Mouse (Mus musculus) kidney, adult 10 weeks (tissue): Measurements from ENCODE around the gene Lcat. TPM values are rescaled to one million over a fixed set of nuclear protein-coding genes. Genes with fewer than 3 reads are reported as not detected.

Experiments
- polyA plus RNA-seq: library from polyadenylated mRNA; stranded (reverse); fragments of 350-450 nt; fragmentation: Illumina TruSeq; extraction: RNeasy Lipid Tissue Mini Kit (QIAGEN cat#74804); gene quantifications from one replicate; pipeline ENCODE4 v1.2.3, GENCODE M21; 2014; ENCODE audit warnings: low read depth, low replicate concordance

Gene Lcat
- polyA plus RNA-seq: not detected

DNA sequence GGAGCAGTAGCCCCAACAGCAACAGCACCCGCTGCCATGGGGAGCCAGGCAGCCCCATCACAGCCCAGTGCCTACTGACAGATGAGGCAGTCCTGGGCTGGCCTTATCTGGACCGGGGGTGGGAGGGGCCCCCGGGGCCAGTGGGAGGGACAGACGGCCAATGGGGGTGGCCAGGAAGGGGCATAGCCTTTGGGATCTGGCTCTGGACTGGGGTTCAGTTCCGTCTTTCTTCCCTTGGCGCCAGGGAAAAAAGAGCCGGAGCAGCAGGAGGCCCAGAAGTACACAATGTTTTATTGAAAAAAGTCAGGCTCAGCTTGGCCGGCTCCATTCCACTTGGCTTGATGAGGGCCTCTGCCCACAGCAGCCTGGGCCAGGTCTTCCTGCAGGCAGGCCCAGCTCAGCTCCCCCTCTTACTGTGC lies at the start of gene Lcat:
Lcat (minus strand) TSS at position 62 of the 419 bp plus-strand sequence.

DNA sequence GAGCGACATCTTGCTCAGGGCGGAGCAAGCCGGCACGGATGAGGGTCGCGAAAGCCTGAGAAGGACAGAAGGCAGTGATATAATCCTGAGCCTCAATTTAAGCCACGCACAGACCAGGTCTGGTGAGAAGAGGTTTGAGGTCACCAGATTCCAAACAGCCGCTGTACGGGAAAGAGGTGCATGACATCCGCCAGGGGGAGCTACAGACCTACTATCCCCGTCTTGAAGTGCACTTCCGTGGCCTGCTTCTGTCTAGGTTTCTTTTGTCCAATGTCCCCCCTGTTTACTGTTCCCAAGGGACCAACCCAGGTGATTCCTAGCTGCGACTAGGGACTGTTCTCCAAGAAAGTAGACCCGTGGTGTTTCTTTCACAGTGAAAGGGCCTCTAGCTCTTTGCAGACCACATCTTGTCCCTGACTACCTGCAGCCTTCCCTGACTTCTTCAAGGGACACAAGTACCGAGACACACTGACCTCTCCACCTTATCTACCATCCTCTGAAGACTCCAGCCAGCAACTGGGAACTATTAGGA lies 47.7 kb upstream of the Lcat start, which contains the start of gene Dus2:
Dus2 (plus strand) TSS at position 482 of the 532 bp plus-strand sequence.

DNA sequence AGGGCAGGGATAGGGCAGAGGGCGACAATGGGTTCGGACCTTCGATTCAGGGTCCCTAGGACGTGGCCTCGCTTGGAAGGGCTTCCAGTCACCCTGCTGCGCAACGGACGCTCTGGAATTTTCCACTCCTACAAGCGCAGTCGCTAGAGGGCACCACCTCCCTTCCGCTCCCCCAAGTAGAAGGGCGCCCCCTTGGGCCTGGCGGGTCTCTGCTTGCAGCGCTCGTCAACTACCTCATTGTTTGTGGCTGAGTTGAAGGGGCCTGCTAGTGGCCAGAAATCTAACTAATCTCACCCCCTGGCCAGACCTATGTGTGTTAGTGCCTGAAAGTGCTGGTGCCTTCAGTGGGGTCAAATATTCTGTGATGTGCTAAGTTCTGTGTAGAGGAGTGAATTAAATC lies 36.1 kb upstream of the Lcat start, which contains the start of gene Dpep3:
Dpep3 (minus strand) TSS at position 105 of the 400 bp plus-strand sequence.

DNA sequence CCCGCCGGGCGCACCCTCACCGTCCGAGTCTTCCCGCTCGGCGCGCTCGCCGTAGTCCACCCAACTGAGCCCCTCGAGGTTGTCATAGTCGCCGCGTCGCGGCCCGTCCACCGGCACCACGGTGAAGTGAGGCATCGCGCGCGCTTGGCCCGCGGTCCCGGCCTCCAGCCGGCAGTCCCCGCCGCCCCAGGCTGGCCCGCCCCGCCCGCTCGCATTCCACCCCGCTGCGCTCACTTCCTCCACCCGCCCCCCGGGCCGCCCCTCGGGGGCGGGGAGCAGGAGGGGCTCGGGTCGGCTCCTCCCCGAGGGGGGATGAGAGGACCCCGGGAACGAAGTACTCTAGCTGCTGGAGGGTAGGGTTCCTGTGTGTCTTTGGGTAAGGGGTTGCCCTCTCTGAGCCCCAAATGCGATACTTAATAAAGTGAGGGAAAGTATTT lies 22.7 kb upstream of the Lcat start, which contains the start of gene Slc12a4:
Slc12a4 (minus strand) TSS at position 193 of the 437 bp plus-strand sequence.

DNA sequence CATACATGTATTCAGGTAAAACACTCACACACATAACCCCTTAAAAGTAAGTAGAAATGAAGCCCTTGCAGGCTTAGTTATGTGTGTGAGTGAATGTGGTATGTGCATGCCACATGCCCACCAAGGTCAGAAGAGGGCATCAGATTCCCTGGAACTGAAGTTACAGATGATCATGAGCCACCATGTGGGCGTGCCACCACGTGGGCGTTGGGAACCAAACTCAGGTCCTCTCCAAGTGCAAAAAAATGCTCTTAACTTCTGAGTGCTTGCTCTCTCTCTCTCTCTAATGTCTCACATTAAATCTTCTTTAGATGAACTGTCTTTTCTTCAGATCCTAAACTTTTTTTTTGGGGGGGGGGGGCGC lies 4.9 kb downstream of the Lcat start, which contains the start of gene Psmb10:
Psmb10 (minus strand) TSS at position 139 of the 364 bp plus-strand sequence.

DNA sequence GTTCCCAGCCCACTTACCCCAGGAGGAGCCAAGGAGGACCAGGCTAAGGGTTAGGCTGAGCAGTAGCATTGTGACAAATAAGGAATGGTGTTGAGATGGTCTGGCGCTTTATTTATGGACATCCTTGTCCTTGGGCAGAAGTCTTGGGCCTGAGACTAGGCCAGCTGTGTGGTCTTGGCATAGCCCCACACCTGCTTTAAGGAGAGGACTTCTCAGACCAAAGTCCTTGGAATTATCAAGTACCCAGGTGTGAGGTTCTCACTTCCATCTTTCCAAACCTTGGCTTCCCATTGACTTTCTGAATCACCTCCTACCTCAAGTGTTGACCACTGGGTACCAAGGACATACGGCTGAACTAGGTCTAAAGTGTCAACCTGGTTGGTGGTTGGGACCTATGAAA lies 9.4 kb downstream of the Lcat start, which contains the start of gene Ctrl:
Ctrl (minus strand) TSS at position 101 of the 400 bp plus-strand sequence.

DNA sequence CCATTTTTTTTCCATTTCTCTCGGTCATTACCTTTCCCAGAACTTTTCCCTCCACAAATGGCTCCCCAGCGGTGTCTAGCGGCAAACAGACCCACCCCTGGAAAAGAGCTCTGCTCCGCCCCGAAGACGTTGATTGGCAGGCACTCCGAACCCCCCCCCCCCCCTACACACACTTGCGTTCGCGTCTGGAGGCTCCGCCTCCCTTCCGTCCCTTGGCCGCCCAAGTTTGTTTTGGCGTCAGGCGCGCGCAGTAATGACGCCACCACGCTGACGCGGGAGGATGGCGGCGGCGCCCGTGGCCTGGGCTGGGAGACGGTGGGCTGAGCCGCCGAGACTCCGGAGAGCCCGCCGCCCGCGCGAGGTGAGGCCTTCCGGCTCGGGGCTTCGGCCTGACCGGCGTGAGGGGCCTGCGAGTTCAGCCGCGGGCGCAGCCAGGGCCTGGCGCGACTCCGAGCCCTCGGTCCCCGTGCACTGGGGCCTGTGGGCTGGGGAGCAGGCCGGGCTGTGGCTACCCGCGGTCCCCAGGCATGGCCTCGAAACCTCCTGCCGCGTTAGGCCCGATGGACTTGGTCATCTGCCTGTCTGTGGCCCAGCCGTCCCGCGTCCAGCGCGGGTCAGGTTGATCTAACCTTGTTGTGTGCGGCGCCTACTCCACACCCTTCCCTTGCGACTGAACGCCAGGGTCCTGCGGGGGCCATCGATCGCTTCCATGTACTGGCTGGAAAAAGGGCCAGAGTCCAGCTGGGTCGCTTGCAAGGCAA lies 42.8 kb downstream of the Lcat start, which contains the start of gene Pskh1:
Pskh1 (plus strand) TSS at position 262 of the 761 bp plus-strand sequence.

DNA sequence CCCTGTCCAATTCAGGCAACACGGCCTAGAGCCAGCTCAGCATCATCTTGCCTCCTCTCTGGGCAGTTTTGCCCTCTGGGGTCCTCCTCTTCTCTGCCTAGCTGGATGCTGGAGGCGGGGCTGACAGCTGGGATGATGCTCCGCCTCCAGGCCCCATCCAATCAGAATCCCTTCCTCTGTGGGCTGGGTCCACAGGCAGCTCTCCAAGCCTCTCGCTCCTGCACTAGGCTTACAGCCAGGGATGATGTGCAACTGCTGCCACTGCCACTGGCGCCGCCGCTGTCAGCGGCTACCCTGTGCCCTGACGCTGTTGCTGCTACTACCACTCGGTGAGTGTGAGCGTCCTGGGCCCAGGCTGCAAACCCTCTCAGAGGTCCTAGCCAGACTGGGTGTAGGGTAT lies 49.8 kb downstream of the Lcat start, which contains the start of gene Nrn1l:
Nrn1l (plus strand) TSS at position 229 of the 400 bp plus-strand sequence.

Other genes starting within 250 kb of the Lcat start
- gene Acd, start 242.3 kb downstream of the Lcat start, polyA plus RNA-seq: 1.1 TPM
- gene Pard6a, start 242.2 kb downstream of the Lcat start, polyA plus RNA-seq: not detected
- gene 4933405L10Rik, start 235.7 kb downstream of the Lcat start, polyA plus RNA-seq: not detected
- gene Enkd1, start 235.2 kb downstream of the Lcat start, polyA plus RNA-seq: not detected
- gene Gfod2, start 184.7 kb downstream of the Lcat start, polyA plus RNA-seq: 0.20 TPM
- 4.1 TPM for gene Ranbp10, start 116.0 kb downstream of the Lcat start, polyA plus RNA-seq
- gene Tsnaxip1, start 115.7 kb downstream of the Lcat start, polyA plus RNA-seq: not detected
- 0.69 TPM for gene Cenpt, start 90.1 kb downstream of the Lcat start, polyA plus RNA-seq
- gene Thap11, start 88.2 kb downstream of the Lcat start, polyA plus RNA-seq: 11.1 TPM
- gene Nutf2, start 82.8 kb downstream of the Lcat start, polyA plus RNA-seq: 55.0 TPM
- 2.0 TPM for gene Edc4, start 62.5 kb downstream of the Lcat start, polyA plus RNA-seq
- gene Nrn1l, start 49.8 kb downstream of the Lcat start, polyA plus RNA-seq: not detected
- gene Pskh1, start 42.9 kb downstream of the Lcat start, polyA plus RNA-seq: 3.1 TPM
- not detected for gene Ctrl, start 9.5 kb downstream of the Lcat start, polyA plus RNA-seq
- gene Psmb10, start 4.9 kb downstream of the Lcat start, polyA plus RNA-seq: not detected
- gene Slc12a4, start 22.7 kb upstream of the Lcat start, polyA plus RNA-seq: 1.4 TPM
- gene Dpep3, start 36.0 kb upstream of the Lcat start, polyA plus RNA-seq: not detected
- 2.1 TPM for gene Dus2, start 48.0 kb upstream of the Lcat start, polyA plus RNA-seq
- not detected for gene Dpep2nb, start 62.6 kb upstream of the Lcat start, polyA plus RNA-seq
- 2.9 TPM for gene Ddx28, start 68.5 kb upstream of the Lcat start, polyA plus RNA-seq
- gene Nfatc3, start 115.5 kb upstream of the Lcat start, polyA plus RNA-seq: 48.4 TPM
- 6.5 TPM for gene Esrp2, start 193.6 kb upstream of the Lcat start, polyA plus RNA-seq
- gene Pla2g15, start 207.0 kb upstream of the Lcat start, polyA plus RNA-seq: 2.9 TPM
- 5.2 TPM for gene Slc7a6, start 225.5 kb upstream of the Lcat start, polyA plus RNA-seq